Mouse (Mus musculus) neural tube, embryonic 12.5 days (tissue): ENCODE measurements around the gene Capzb. TPM values are rescaled to one million over a fixed set of nuclear protein-coding genes. Genes with fewer than 3 reads are reported as not detected.

Source experiments
- ATAC-seq: fragments of 200-750 bp; cut with Nextera tagmentation; 2 replicates; pipeline ENCODE4 v1.8.0; 2017; ENCODE audit warnings: low read depth, mild to moderate bottlenecking, moderate TSS enrichment, moderate library complexity; ENCODE audit not compliant: low FRiP score
- H3K27ac ChIP-seq: fragments of 300-500 bp; sonication (generic); 2 replicates; pipeline ENCODE4 v1.5.1; 2016
- H3K27me3 ChIP-seq: fragments of 300-500 bp; sonication (generic); replicated peaks from 2 replicates; pipeline ENCODE4 v1.6.1; 2016; ENCODE audit warnings: mild to moderate bottlenecking
- H3K36me3 ChIP-seq: fragments of 300-500 bp; sonication (generic); 2 replicates; pipeline ENCODE4 v1.6.1; 2016; ENCODE audit warnings: mild to moderate bottlenecking
- H3K4me1 ChIP-seq: fragments of 300-500 bp; sonication (generic); 2 replicates; pipeline ENCODE4 v1.6.1; 2016
- H3K4me2 ChIP-seq: fragments of 300-500 bp; sonication (generic); replicated peaks from 2 replicates; pipeline ENCODE4 v1.6.1; 2016; ENCODE audit warnings: mild to moderate bottlenecking
- H3K4me3 ChIP-seq: fragments of 300-500 bp; sonication (generic); 2 replicates; pipeline ENCODE4 v1.5.1; 2016
- H3K9ac ChIP-seq: fragments of 300-500 bp; sonication (generic); 2 replicates; pipeline ENCODE4 v1.6.1; 2016; ENCODE audit warnings: mild to moderate bottlenecking
- H3K9me3 ChIP-seq: fragments of 300-500 bp; sonication (generic); 2 replicates; pipeline ENCODE4 v1.6.1; 2016; ENCODE audit warnings: mild to moderate bottlenecking
- WGBS: fragments of 180-500 bp; shearing (Covaris S2); methylation state at CpG from one replicate; pipeline ENCODE4 v1.1.7; 2016; 5-methylcytosine and 5-hydroxymethylcytosine counted together
- polyA plus RNA-seq: library from polyadenylated mRNA; unstranded; fragments of >200 nt; fragmentation: Nextera tagmentation; extraction: Ambion mirVana; gene quantifications from 2 replicates; pipeline ENCODE4 v1.2.1, GENCODE M21; 2016

The Capzb gene
- polyA plus RNA-seq, 1 experiment from 2014 or later, result 373 TPM

GRCm38 (mm10) chr4:139167107-139167506 is 25.6 kb upstream of the Capzb start:
- Histone ChIP-seq H3K4me2 (no peak overlapping the region), H3K4me1 (no peaks in the 10 kb centered on the region), H3K9me3 (no peaks in the 10 kb centered on the region), H3K4me3 (no peak overlapping the region), H3K27ac (no peak overlapping the region), H3K27me3 (no peaks in the 10 kb centered on the region), H3K36me3 (no peaks in the 10 kb centered on the region), H3K9ac (no peak overlapping the region)
- WGBS, result 72% methylated on average over 8 of the region's 8 CpGs
- no peak for ATAC-seq

GRCm38 (mm10) chr4:139168985-139169747 is 23.5 kb upstream of the Capzb start:
- no peak overlapping the region for H3K9ac ChIP-seq
- WGBS, result 86% methylated on average over 15 of the region's 15 CpGs
- no peak overlapping the region for H3K27ac ChIP-seq
- no peak overlapping the region for H3K4me2 ChIP-seq
- no peaks in the 10 kb centered on the region for H3K4me1 ChIP-seq
- H3K27me3 ChIP-seq, result no peaks in the 10 kb centered on the region
- no peak overlapping the region for H3K4me3 ChIP-seq
- no peak for ATAC-seq
- no peaks in the 10 kb centered on the region for H3K36me3 ChIP-seq
- no peaks in the 10 kb centered on the region for H3K9me3 ChIP-seq

- no peak overlapping the region for H3K9ac ChIP-seq
- H3K27me3 ChIP-seq, result no peaks in the 10 kb centered on the region
- no peaks in the 10 kb centered on the region for H3K36me3 ChIP-seq
- no peaks in the 10 kb centered on the region for H3K4me1 ChIP-seq
- ATAC-seq, result no peak
- no peak overlapping the region for H3K27ac ChIP-seq
- H3K9me3 ChIP-seq, result no peaks in the 10 kb centered on the region
- no peak overlapping the region for H3K4me3 ChIP-seq
- no peak overlapping the region for H3K4me2 ChIP-seq
- 62% methylated on average over 12 of the region's 12 CpGs for WGBS
Observed at GRCm38 (mm10) chr4:139169748-139170279, 22.9 kb upstream of the Capzb start.

- 64% methylated on average over 20 of the region's 20 CpGs for WGBS
- H3K4me2 ChIP-seq, result no peak overlapping the region
- H3K9ac ChIP-seq, result no peak overlapping the region
- H3K27ac ChIP-seq, result no peak overlapping the region
- no peaks in the 10 kb centered on the region for H3K36me3 ChIP-seq
- no peaks in the 10 kb centered on the region for H3K4me1 ChIP-seq
- H3K4me3 ChIP-seq, result no peak overlapping the region
- 0 out of 2 replicates have a peak, but pooled peaks cover 7% of the 10 kb centered on the region for H3K9me3 ChIP-seq
- ATAC-seq, result no peak
- no peaks in the 10 kb centered on the region for H3K27me3 ChIP-seq
Observed at GRCm38 (mm10) chr4:139175061-139175971, 17.4 kb upstream of the Capzb start.

GRCm38 (mm10) chr4:139176023-139176422 is 16.7 kb upstream of the Capzb start:
- no peak for ATAC-seq
- no peak overlapping the region for H3K27ac ChIP-seq
- H3K4me3 ChIP-seq, result no peak overlapping the region
- WGBS, result 73% methylated on average over 6 of the region's 6 CpGs
- no peaks in the 10 kb centered on the region for H3K27me3 ChIP-seq
- no peak overlapping the region for H3K4me2 ChIP-seq
- H3K36me3 ChIP-seq, result no peaks in the 10 kb centered on the region
- no peak overlapping the region for H3K9ac ChIP-seq
- 0 out of 2 replicates have a peak, but pooled peaks cover 7% of the 10 kb centered on the region for H3K9me3 ChIP-seq
- no peaks in the 10 kb centered on the region for H3K4me1 ChIP-seq

GRCm38 (mm10) chr4:139177921-139178320 is 14.8 kb upstream of the Capzb start:
- Histone ChIP-seq H3K27me3 (no peaks in the 10 kb centered on the region), H3K4me2 (no peak overlapping the region), H3K9me3 (0 out of 2 replicates have a peak, but pooled peaks cover 7% of the 10 kb centered on the region), H3K36me3 (no peaks in the 10 kb centered on the region), H3K9ac (no peak overlapping the region), H3K4me3 (no peak overlapping the region), H3K4me1 (no peaks in the 10 kb centered on the region), H3K27ac (no peak overlapping the region)
- WGBS, result 93% methylated on average over 3 of the region's 3 CpGs
- no peak for ATAC-seq

GRCm38 (mm10) chr4:139178377-139178776 is 14.3 kb upstream of the Capzb start:
- Histone ChIP-seq H3K27me3 (no peaks in the 10 kb centered on the region), H3K4me2 (no peak overlapping the region), H3K4me3 (no peak overlapping the region), H3K36me3 (no peaks in the 10 kb centered on the region), H3K9ac (no peak overlapping the region), H3K27ac (no peak overlapping the region), H3K4me1 (no peaks in the 10 kb centered on the region), H3K9me3 (0 out of 2 replicates have a peak, but pooled peaks cover 7% of the 10 kb centered on the region)
- 96% methylated on average over 11 of the region's 11 CpGs for WGBS
- no peak for ATAC-seq

- Histone ChIP-seq H3K4me2 (no peak overlapping the region), H3K27ac (no peak overlapping the region), H3K4me3 (no peak overlapping the region), H3K36me3 (no peaks in the 10 kb centered on the region), H3K9ac (no peak overlapping the region), H3K4me1 (no peaks in the 10 kb centered on the region), H3K9me3 (0 out of 2 replicates have a peak, but pooled peaks cover 7% of the 10 kb centered on the region), H3K27me3 (no peaks in the 10 kb centered on the region)
- WGBS, result 81% methylated on average over 2 of the region's 2 CpGs
- ATAC-seq, result no peak
Observed at GRCm38 (mm10) chr4:139179218-139179617, 13.5 kb upstream of the Capzb start.

GRCm38 (mm10) chr4:139179731-139180625 is 12.7 kb upstream of the Capzb start:
- Histone ChIP-seq H3K36me3 (no peaks in the 10 kb centered on the region), H3K27ac (no peak overlapping the region), H3K9ac (no peak overlapping the region), H3K4me1 (no peaks in the 10 kb centered on the region), H3K27me3 (no peaks in the 10 kb centered on the region), H3K4me2 (no peak overlapping the region), H3K4me3 (no peak overlapping the region), H3K9me3 (0 out of 2 replicates have a peak, but pooled peaks cover 7% of the 10 kb centered on the region)
- WGBS, result 90% methylated on average over 17 of the region's 17 CpGs
- ATAC-seq, result no peak

- ATAC-seq, result no peak
- no peak overlapping the region for H3K9ac ChIP-seq
- H3K4me1 ChIP-seq, result no peaks in the 10 kb centered on the region
- no peak overlapping the region for H3K4me3 ChIP-seq
- no peak overlapping the region for H3K27ac ChIP-seq
- H3K4me2 ChIP-seq, result no peak overlapping the region
- H3K9me3 ChIP-seq, result 0 out of 2 replicates have a peak, but pooled peaks cover 7% of the 10 kb centered on the region
- no peaks in the 10 kb centered on the region for H3K36me3 ChIP-seq
- H3K27me3 ChIP-seq, result no peaks in the 10 kb centered on the region
Observed at GRCm38 (mm10) chr4:139182511-139182910, 10.2 kb upstream of the Capzb start.

- WGBS, result 90% methylated on average over 5 of the region's 5 CpGs
- ATAC-seq, result no peak
Observed at GRCm38 (mm10) chr4:139185766-139186442, 6.8 kb upstream of the Capzb start.

More at GRCm38 (mm10) chr4:139185766-139186442, 6.8 kb upstream of the Capzb start:
- no peaks in the 10 kb centered on the region for H3K36me3 ChIP-seq
- H3K9me3 ChIP-seq, result no peaks in the 10 kb centered on the region
- no peaks in the 10 kb centered on the region for H3K27me3 ChIP-seq
- H3K4me3 ChIP-seq, result no peak overlapping the region
- H3K4me2 ChIP-seq, result no peak overlapping the region
- H3K27ac ChIP-seq, result no peak overlapping the region
- no peaks in the 10 kb centered on the region for H3K4me1 ChIP-seq
- no peak overlapping the region for H3K9ac ChIP-seq
